Mouse (Mus musculus) cortical plate, adult 2 months (tissue): ENCODE results near the gene Gm2075.
"Not testable (repeated sequence)": the region's sequence is repeated elsewhere in the genome, so short reads cannot be mapped to it uniquely, and the experiment has no call there.

Experiments used
- CTCF ChIP-seq: fragments of 200-500 bp; IDR thresholded peaks from 2 replicates; pipeline ENCODE4 v1.5.1; 2011; ENCODE audit warnings: mild to moderate bottlenecking, control low read depth, low read length; ENCODE audit not compliant: insufficient read depth; ENCODE audit errors: extremely low read depth
- POLR2A ChIP-seq: fragments of 200-500 bp; IDR thresholded peaks from 2 replicates; pipeline ENCODE4 v1.6.1; 2011; ENCODE audit warnings: mild to moderate bottlenecking, low read length, control low read depth; ENCODE audit not compliant: insufficient read depth; ENCODE audit errors: extremely low read depth

DNA sequence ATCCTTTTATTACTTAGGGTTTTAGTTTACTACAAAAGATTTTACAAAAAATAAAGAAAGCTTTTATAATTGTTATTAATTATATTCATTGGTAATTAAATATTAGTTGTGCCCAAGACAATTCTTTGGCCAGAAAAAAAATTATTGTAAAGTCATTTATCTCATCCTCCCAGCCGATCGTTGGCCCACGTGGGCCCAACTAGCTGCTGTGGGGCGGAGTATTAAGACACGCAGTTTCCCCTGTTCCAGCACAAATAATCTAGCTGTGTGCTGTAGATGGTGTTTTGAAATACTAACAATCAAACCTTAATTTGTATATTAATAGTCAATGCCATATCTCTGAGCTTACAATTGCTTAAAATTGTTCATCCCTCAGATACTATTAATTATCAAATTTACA, 20.6 kb downstream of the Gm2075 start:
- TF ChIP-seq CTCF, POLR2A: not testable (repeated sequence)
